Mouse (Mus musculus) small intestine, adult 2 months (tissue): ENCODE measurements around the gene Zmat5. TPM values are rescaled to one million over a fixed set of nuclear protein-coding genes. Genes with fewer than 3 reads are reported as not detected.
"Not testable (repeated sequence)": the region's sequence is repeated elsewhere in the genome, so short reads cannot be mapped to it uniquely, and the experiment has no call there.

Experiments used
- H3K27ac ChIP-seq: fragments of 200-500 bp; 2 replicates; pipeline ENCODE4 v1.5.1; 2012; ENCODE audit warnings: low read depth, low read length, control low read depth, inconsistent platforms; ENCODE audit not compliant: insufficient read depth
- H3K27me3 ChIP-seq: fragments of 200-500 bp; 2 replicates; pipeline ENCODE4 v1.6.1; 2012; ENCODE audit warnings: mild to moderate bottlenecking, moderate library complexity, low read length, inconsistent platforms; ENCODE audit not compliant: control insufficient read depth, insufficient read depth
- H3K36me3 ChIP-seq: fragments of 200-500 bp; 2 replicates; pipeline ENCODE4 v1.6.1; 2012; ENCODE audit warnings: mild to moderate bottlenecking, low read length, control low read depth, inconsistent platforms; ENCODE audit not compliant: control insufficient read depth, insufficient read depth
- H3K4me1 ChIP-seq: fragments of 200-500 bp; 2 replicates; pipeline ENCODE4 v1.6.1; 2012; ENCODE audit warnings: low read length, inconsistent platforms, mixed read lengths; ENCODE audit not compliant: control insufficient read depth, insufficient read depth, insufficient read length
- H3K4me3 ChIP-seq: fragments of 200-500 bp; 2 replicates; pipeline ENCODE4 v1.5.1; 2012; ENCODE audit warnings: low read depth, mild to moderate bottlenecking, control low read depth, inconsistent platforms, low read length, moderate library complexity
- CTCF ChIP-seq: fragments of 200-500 bp; IDR thresholded peaks from 2 replicates; pipeline ENCODE4 v1.5.1; 2012; ENCODE audit warnings: low read depth, mild to moderate bottlenecking, control low read depth, inconsistent platforms, low read length, moderate library complexity, mixed read lengths; ENCODE audit not compliant: insufficient replicate concordance, insufficient read length; ENCODE audit errors: extremely low read depth
- POLR2A ChIP-seq: fragments of 200-500 bp; IDR thresholded peaks from 2 replicates; pipeline ENCODE4 v1.6.1; 2012; ENCODE audit warnings: low read depth, mild to moderate bottlenecking, control low read depth, inconsistent platforms, low read length, moderate library complexity
- WGBS: fragments of 180-500 bp; shearing (Covaris S2); methylation state at CpG from one replicate; pipeline ENCODE4 v1.1.7; 2018; 5-methylcytosine and 5-hydroxymethylcytosine counted together
- polyA plus RNA-seq: library from polyadenylated mRNA; depleted of rRNA; stranded (reverse); fragments of >200 nt; gene quantifications from 2 replicates; pipeline ENCODE4 v1.2.3, GENCODE M21; 2012

The Zmat5 gene
- polyA plus RNA-seq, 1 experiment = 61.5 TPM

- Histone ChIP-seq H3K36me3 (no peaks in the 10 kb centered on the region), H3K27me3 (no peaks in the 10 kb centered on the region), H3K4me1 (peaks cover 6% of the 10 kb centered on the region; the same call in 1 of the 2 replicates), H3K27ac (no peak overlapping the region), H3K4me3 (no peak overlapping the region)
- no peak for TF ChIP-seq POLR2A
- no peak for TF ChIP-seq CTCF
- 80% methylated on average over 7 of the region's 7 CpGs for WGBS
These were observed 14.1 kb upstream of the Zmat5 start for GRCm38 (mm10) chr11:4690353-4690752.

GRCm38 (mm10) chr11:4691213-4691612 lies 13.3 kb upstream of the Zmat5 start:
- Histone ChIP-seq H3K4me3 (no peak overlapping the region), H3K27ac (no peak overlapping the region), H3K27me3 (no peaks in the 10 kb centered on the region), H3K4me1 (peaks cover 6% of the 10 kb centered on the region; the same call in 1 of the 2 replicates), H3K36me3 (no peaks in the 10 kb centered on the region)
- WGBS = 80% methylated on average over 10 of the region's 10 CpGs
- TF ChIP-seq POLR2A (no peak), CTCF (no peak)

GRCm38 (mm10) chr11:4692162-4692561 lies 12.3 kb upstream of the Zmat5 start:
- peaks cover 6% of the 10 kb centered on the region; the same call in 1 of the 2 replicates for H3K4me1 ChIP-seq
- H3K27ac ChIP-seq = no peak overlapping the region
- no peaks in the 10 kb centered on the region for H3K27me3 ChIP-seq
- H3K4me3 ChIP-seq = no peak overlapping the region
- H3K36me3 ChIP-seq = no peaks in the 10 kb centered on the region
- no peak for TF ChIP-seq POLR2A
- 54% methylated on average over 11 of the region's 11 CpGs for WGBS

GRCm38 (mm10) chr11:4697043-4697983 lies 7.2 kb upstream of the Zmat5 start:
- Histone ChIP-seq H3K36me3 (peaks cover 17% of the 10 kb centered on the region), H3K27me3 (no peaks in the 10 kb centered on the region), H3K4me1 (no peaks in the 10 kb centered on the region), H3K27ac (no peak overlapping the region), H3K4me3 (no peak overlapping the region)
- 32% methylated on average over 7 of the region's 7 CpGs for WGBS
- peak; percentile 10; the same call in 1 of the 2 replicates for TF ChIP-seq CTCF
- TF ChIP-seq POLR2A = no peak

GRCm38 (mm10) chr11:4700726-4701125 lies 3.8 kb upstream of the Zmat5 start:
- 62% methylated on average over 8 of the region's 8 CpGs for WGBS
- TF ChIP-seq POLR2A (no peak), CTCF (no peak)
- Histone ChIP-seq H3K27me3 (no peaks in the 10 kb centered on the region), H3K27ac (no peak overlapping the region), H3K4me1 (peaks cover 4% of the 10 kb centered on the region; the same call in 1 of the 2 replicates), H3K4me3 (no peak overlapping the region), H3K36me3 (peaks cover 18% of the 10 kb centered on the region)

GRCm38 (mm10) chr11:4703688-4704071 lies 798 bp upstream of the Zmat5 start:
- TF ChIP-seq CTCF (no peak), POLR2A (no peak)
- H3K27me3 ChIP-seq = no peaks in the 10 kb centered on the region
- peak overlapping the region; percentile 77 for H3K4me3 ChIP-seq
- peak overlapping the region; percentile 88 for H3K27ac ChIP-seq
- peaks cover 18% of the 10 kb centered on the region for H3K36me3 ChIP-seq
- WGBS = 1% methylated on average over 12 of the region's 12 CpGs
- H3K4me1 ChIP-seq = peaks cover 4% of the 10 kb centered on the region; the same call in 1 of the 2 replicates

GRCm38 (mm10) chr11:4705178-4705577 lies 700 bp downstream of the Zmat5 start:
- Histone ChIP-seq H3K4me3 (peak overlapping the region; percentile 69), H3K27ac (peak overlapping the region; percentile 26; the same call in 1 of the 2 replicates), H3K4me1 (peaks cover 4% of the 10 kb centered on the region; the same call in 1 of the 2 replicates), H3K27me3 (no peaks in the 10 kb centered on the region), H3K36me3 (peaks cover 18% of the 10 kb centered on the region)
- WGBS = 4% methylated on average over 4 of the region's 4 CpGs
- no peak for TF ChIP-seq CTCF
- no peak for TF ChIP-seq POLR2A

GRCm38 (mm10) chr11:4710188-4710587 lies 5.7 kb downstream of the Zmat5 start:
- TF ChIP-seq CTCF = 0 out of 2 replicates have a peak, but pooled peaks have one; percentile 3
- 71% methylated on average over 4 of the region's 4 CpGs for WGBS
- H3K36me3 ChIP-seq, H3K4me3 ChIP-seq, H3K27ac ChIP-seq, H3K4me1 ChIP-seq, H3K27me3 ChIP-seq: not testable (repeated sequence)
